Comparison of ENCODE assay signal across 8 mouse cellular contexts in the genomic region with DNA sequence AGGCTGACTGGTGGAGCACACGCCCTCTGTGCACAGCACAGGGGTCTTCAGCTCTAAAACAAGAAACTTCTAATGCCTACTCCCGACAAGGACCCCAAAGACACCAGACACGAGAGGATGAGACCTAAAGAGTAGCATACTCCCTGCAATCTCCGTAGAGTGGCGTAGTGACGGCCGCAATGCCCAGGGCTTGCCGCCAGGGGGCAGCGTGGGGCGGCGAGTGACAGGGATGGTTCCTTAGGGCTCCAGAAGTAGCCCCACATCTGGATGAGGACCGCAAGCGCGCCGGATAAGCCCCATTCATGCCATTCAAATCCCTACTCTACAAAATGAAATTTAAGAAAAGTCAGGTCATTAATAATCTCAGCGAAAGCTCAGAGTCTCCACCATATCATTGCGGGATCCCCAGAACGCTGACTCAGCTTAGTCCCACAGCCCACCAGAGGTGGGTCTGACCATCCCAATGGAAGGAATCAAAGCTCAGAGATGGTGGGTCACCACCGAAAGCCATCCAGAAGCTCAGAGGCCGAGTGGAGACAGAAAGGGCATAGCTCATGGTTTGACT. TPM values are rescaled to one million over a fixed set of nuclear protein-coding genes. Genes with fewer than 3 reads are reported as not detected.
DNase-seq lines count a peak whose midpoint lies in the region; ATAC-seq and TF ChIP-seq lines count a peak whose summit lies in the region.

No protein-coding gene starts in this region.

- DNase-seq in thymus, adult 2 months: peak; percentile 60
- no peak for DNase-seq in thymus, adult 18-20 months
- DNase-seq in brain, embryonic 14.5 days (ENCODE audit: low read depth): no peak
- DNase-seq in limb, embryonic 10.5 days (ENCODE audit: low spot score): peak; percentile 75
- peak; percentile 67 for DNase-seq in thymus, postnatal 14 days
- DNase-seq in frontal cortex, postnatal 14 days (ENCODE audit: low spot score in 2 of 2): no peak

- no peaks in the 10 kb centered on the region for H3K36me3 ChIP-seq in intestine, postnatal 0 days (ENCODE audit: control insufficient read depth, insufficient read depth)
- H3K36me3 ChIP-seq in intestine, embryonic 15.5 days: no peaks in the 10 kb centered on the region
- H3K36me3 ChIP-seq in thymus, adult 2 months (ENCODE audit: control insufficient read depth, insufficient read depth, low read length): no peaks in the 10 kb centered on the region
- no peaks in the 10 kb centered on the region for H3K36me3 ChIP-seq in limb, embryonic 10.5 days

- TF ChIP-seq CTCF in intestine, postnatal 0 days (IDR thresholded peaks at IDR 0.05; ENCODE audit: low read depth): peak; percentile 89
- peak; percentile 88 for TF ChIP-seq CTCF in thymus, adult 2 months (IDR thresholded peaks at IDR 0.05; ENCODE audit: borderline replicate concordance, control insufficient read depth, extremely low read depth, insufficient read depth, low read length, poor library complexity)
- TF ChIP-seq CTCF in brain, embryonic 14.5 days (IDR thresholded peaks at IDR 0.05; ENCODE audit: borderline replicate concordance, extremely low read depth, insufficient read depth, insufficient read length): peak; percentile 90

- 39% methylated on average over 20 of the region's 20 CpGs for WGBS in intestine, postnatal 0 days
- WGBS in intestine, embryonic 15.5 days: 40% methylated on average over 20 of the region's 20 CpGs
- WGBS in thymus, adult 2 months: 32% methylated on average over 20 of the region's 20 CpGs
- WGBS in limb, embryonic 10.5 days: 33% methylated on average over 20 of the region's 20 CpGs

- H3K9me3 ChIP-seq in intestine, postnatal 0 days (ENCODE audit: control insufficient read depth): no peaks in the 10 kb centered on the region
- H3K9me3 ChIP-seq in intestine, embryonic 15.5 days: no peaks in the 10 kb centered on the region
- no peaks in the 10 kb centered on the region for H3K9me3 ChIP-seq in limb, embryonic 10.5 days (replicated peaks)

- no peak overlapping the region for H3K9ac ChIP-seq in intestine, postnatal 0 days (ENCODE audit: low read depth, low read length)
- H3K9ac ChIP-seq in intestine, embryonic 15.5 days: no peak overlapping the region

- H3K27me3 ChIP-seq in intestine, postnatal 0 days (replicated peaks; ENCODE audit: control insufficient read depth, insufficient read depth, low read length): no peaks in the 10 kb centered on the region; the same call in 1 of the 2 replicates
- peaks cover 10% of the 10 kb centered on the region; the same call in 1 of the 2 replicates for H3K27me3 ChIP-seq in intestine, embryonic 15.5 days (replicated peaks)
- H3K27me3 ChIP-seq in thymus, adult 2 months (ENCODE audit: control insufficient read depth, insufficient read depth, low read length): no peaks in the 10 kb centered on the region; the same call in 1 of the 2 replicates
- peaks cover 57% of the 10 kb centered on the region for H3K27me3 ChIP-seq in limb, embryonic 10.5 days (ENCODE audit: low read depth, poor library complexity, severe bottlenecking)

- 0 out of 2 replicates have a peak, but pooled peaks cover 6% of the 10 kb centered on the region for H3K4me1 ChIP-seq in intestine, postnatal 0 days (replicated peaks; ENCODE audit: control insufficient read depth, insufficient read depth, low read length)
- 0 out of 2 replicates have a peak, but pooled peaks cover 4% of the 10 kb centered on the region for H3K4me1 ChIP-seq in intestine, embryonic 15.5 days (replicated peaks)
- peaks cover 5% of the 10 kb centered on the region for H3K4me1 ChIP-seq in thymus, adult 2 months (replicated peaks; ENCODE audit: control insufficient read depth, insufficient read depth, low read length)
- peaks cover 11% of the 10 kb centered on the region; the same call in 1 of the 2 replicates for H3K4me1 ChIP-seq in limb, embryonic 10.5 days

- TF ChIP-seq POLR2A in thymus, adult 2 months (IDR thresholded peaks at IDR 0.05; ENCODE audit: control insufficient read depth, extremely low read depth, insufficient read depth, low read length, poor library complexity): no peak
- TF ChIP-seq POLR2A in brain, embryonic 14.5 days (IDR thresholded peaks at IDR 0.05; ENCODE audit: borderline replicate concordance, extremely low read depth, insufficient read depth, insufficient read length, poor library complexity, severe bottlenecking): no peak

- no peak overlapping the region for H3K4me3 ChIP-seq in intestine, postnatal 0 days (ENCODE audit: low read depth, low read length)
- H3K4me3 ChIP-seq in intestine, embryonic 15.5 days (replicated peaks): no peak overlapping the region
- H3K4me3 ChIP-seq in thymus, adult 2 months (ENCODE audit: control insufficient read depth, insufficient read depth, low read length): no peak overlapping the region
- no peak overlapping the region for H3K4me3 ChIP-seq in limb, embryonic 10.5 days

- no peak overlapping the region for H3K27ac ChIP-seq in intestine, postnatal 0 days (ENCODE audit: low read depth, low read length)
- H3K27ac ChIP-seq in intestine, embryonic 15.5 days: no peak overlapping the region
- H3K27ac ChIP-seq in thymus, adult 2 months (ENCODE audit: control insufficient read depth, insufficient read depth, low read length): no peak overlapping the region
- H3K27ac ChIP-seq in limb, embryonic 10.5 days: no peak overlapping the region

- H3K4me2 ChIP-seq in intestine, postnatal 0 days (replicated peaks; ENCODE audit: low read depth): no peak overlapping the region
- H3K4me2 ChIP-seq in intestine, embryonic 15.5 days (replicated peaks): no peak overlapping the region

- no peak for ATAC-seq in intestine, postnatal 0 days
- no peak for ATAC-seq in intestine, embryonic 15.5 days

RNA-seq across cellular contexts. Expression of a gene that starts 16.4 kb away (rescaled TPM):
- 30.9 and 32.3 TPM in 2 replicates for polyA plus RNA-seq in intestine, postnatal 0 days (2015; fragmentation: Nextera tagmentation; extraction: Ambion mirVana)
- polyA plus RNA-seq in intestine, embryonic 15.5 days (2015; fragmentation: Nextera tagmentation; extraction: Ambion mirVana): 0.09 and 0.25 TPM in 2 replicates
- 0.11 and 0.17 TPM in 2 replicates for polyA plus RNA-seq in thymus, adult 2 months (2012; rRNA removed)
- polyA plus RNA-seq in brain, embryonic 14.5 days (2012; rRNA removed): 0.07 TPM in 1 of 2 replicates, not detected in the other
- polyA plus RNA-seq in limb, embryonic 10.5 days (2016; fragmentation: Nextera tagmentation; extraction: Ambion mirVana): not detected in 2 replicates

RNA-seq across cellular contexts. Expression of a gene that starts 51.2 kb away (rescaled TPM):
- 4.9 TPM in 2 replicates for polyA plus RNA-seq in intestine, postnatal 0 days (2015; fragmentation: Nextera tagmentation; extraction: Ambion mirVana)
- polyA plus RNA-seq in intestine, embryonic 15.5 days (2015; fragmentation: Nextera tagmentation; extraction: Ambion mirVana): 24.8 and 27.0 TPM in 2 replicates
- polyA plus RNA-seq in thymus, adult 2 months (2012; rRNA removed): 20.6 and 22.5 TPM in 2 replicates
- polyA plus RNA-seq in brain, embryonic 14.5 days (2012; rRNA removed): 30.0 and 40.1 TPM in 2 replicates
- polyA plus RNA-seq in limb, embryonic 10.5 days (2016; fragmentation: Nextera tagmentation; extraction: Ambion mirVana): 151 and 170 TPM in 2 replicates

Comparison
In these comparisons a context has a peak if more than half of its experiments do, and no peak if none do; other contexts are left out.
1. DNase-seq: peak in thymus, adult 2 months (single experiment), limb, embryonic 10.5 days (single experiment) and thymus, postnatal 14 days (single experiment); none in thymus, adult 18-20 months (0 of 2), brain, embryonic 14.5 days (single experiment) and frontal cortex, postnatal 14 days (0 of 2).
2. RNA of a gene that starts 16.4 kb away (polyA plus RNA-seq): 30.9 to 32.3 TPM in intestine, postnatal 0 days; 0.11 to 0.17 TPM in thymus, adult 2 months, 0.09 to 0.25 TPM in intestine, embryonic 15.5 days, 0.07 TPM in brain, embryonic 14.5 days and not detected in limb, embryonic 10.5 days; every median in the first group is over 10 times any median in the second.
3. Peak in every context shown above with its lines, with median percentiles within 50 percentile points of each other: CTCF ChIP-seq.